Mouse (Mus musculus) G1E (cell line): ENCODE results near the gene Ifi202b.

ENCODE experiments used
- CTCF ChIP-seq: IDR thresholded peaks from 2 replicates; pipeline ENCODE4 v1.5.1; 2012; ENCODE audit warnings: low read depth, low read length, inconsistent platforms, mixed read lengths
- GATA2 ChIP-seq: IDR thresholded peaks from 2 replicates; pipeline ENCODE4 v1.6.1; 2012; ENCODE audit warnings: low read depth, low read length, inconsistent platforms, borderline replicate concordance
- TAL1 ChIP-seq: conservative IDR thresholded peaks from 2 replicates; pipeline ENCODE4 v1.6.1; 2012; ENCODE audit warnings: low read depth, low read length, inconsistent platforms, mixed read lengths

DNA sequence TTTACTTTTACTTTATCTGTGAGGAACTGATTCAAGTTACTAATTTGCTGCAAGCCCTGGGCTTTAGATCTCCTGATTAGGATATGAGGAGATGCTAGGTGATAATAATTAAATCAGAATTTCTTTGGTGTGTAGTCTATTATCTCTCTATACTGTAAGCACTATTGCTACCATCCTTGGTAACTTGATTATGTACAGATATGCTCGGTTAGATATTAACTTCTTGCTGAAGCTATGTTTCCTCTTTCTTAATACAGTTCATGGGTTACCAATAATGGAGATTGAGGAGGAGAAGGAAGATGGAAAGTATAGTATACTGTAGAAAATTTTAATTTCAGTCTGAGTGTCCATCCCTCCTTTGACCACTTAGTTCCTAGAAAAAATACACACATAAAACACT lies 29.0 kb downstream of the Ifi202b start:
- TF ChIP-seq CTCF, result no peak
- no peak for TF ChIP-seq TAL1
- no peak for TF ChIP-seq GATA2
